Mouse (Mus musculus) c-Kit-negative CD71-positive TER-119-positive erythroid progenitor cells, embryonic 14.5 days (primary cell): Measurements from ENCODE around the gene Zdhhc16.
"Not testable (repeated sequence)": the region's sequence is repeated elsewhere in the genome, so short reads cannot be mapped to it uniquely, and the experiment has no call there.

Experiments used
- DNase-seq: peaks from one replicate; pipeline ENCODE4 v3.0.0-alpha.2; 2013; ENCODE audit warnings: low read depth, low spot score

Gene Zdhhc16

GRCm38 (mm10) chr19:41913774-41914591, 19.3 kb upstream of the Zdhhc16 start:
- no peak for DNase-seq

- not testable (repeated sequence) for DNase-seq
These were observed 18.7 kb upstream of the Zdhhc16 start for GRCm38 (mm10) chr19:41914592-41914882.

DNA sequence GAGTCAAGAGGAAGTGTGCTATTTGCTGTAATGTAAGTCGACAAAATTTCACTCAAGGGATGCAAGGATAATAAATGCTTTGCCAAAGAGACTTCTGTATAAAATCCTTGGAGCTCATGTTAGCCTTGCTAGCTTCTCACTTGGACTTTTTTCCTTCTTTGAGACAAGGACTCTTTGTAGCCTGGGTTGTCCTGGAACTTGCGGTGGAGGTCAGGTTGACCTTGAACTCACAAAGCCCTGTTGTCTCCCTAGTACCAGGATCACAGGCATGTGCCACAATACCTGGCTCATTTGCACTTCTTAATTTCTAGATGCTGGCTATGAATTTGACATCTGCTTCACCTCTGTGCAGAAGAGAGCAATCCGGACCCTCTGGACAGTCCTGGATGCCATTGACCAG, 18.0 kb upstream of the Zdhhc16 start:
- DNase-seq = no peak

- no peak for DNase-seq
These were observed 16.4 kb upstream of the Zdhhc16 start for GRCm38 (mm10) chr19:41916853-41917252.

DNA sequence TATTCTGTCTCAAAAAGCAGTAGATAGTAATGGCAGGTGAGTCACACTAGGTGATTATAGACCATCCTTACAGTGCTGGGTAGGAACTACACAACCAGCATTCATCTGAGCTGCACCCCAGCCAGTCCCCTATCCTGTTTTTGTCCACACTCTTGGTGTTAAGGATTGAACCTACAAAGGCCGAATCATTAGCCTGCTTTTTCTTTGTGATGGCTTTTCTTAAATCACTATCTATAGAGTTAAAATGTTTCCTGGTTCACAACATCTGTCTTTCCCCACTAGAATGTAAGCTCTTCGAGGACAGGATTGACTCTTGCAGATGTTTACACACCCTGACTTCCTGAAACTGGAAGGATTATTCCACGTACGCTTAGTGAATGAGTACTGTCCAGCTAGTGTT, 13.8 kb upstream of the Zdhhc16 start:
- DNase-seq = no peak

DNA sequence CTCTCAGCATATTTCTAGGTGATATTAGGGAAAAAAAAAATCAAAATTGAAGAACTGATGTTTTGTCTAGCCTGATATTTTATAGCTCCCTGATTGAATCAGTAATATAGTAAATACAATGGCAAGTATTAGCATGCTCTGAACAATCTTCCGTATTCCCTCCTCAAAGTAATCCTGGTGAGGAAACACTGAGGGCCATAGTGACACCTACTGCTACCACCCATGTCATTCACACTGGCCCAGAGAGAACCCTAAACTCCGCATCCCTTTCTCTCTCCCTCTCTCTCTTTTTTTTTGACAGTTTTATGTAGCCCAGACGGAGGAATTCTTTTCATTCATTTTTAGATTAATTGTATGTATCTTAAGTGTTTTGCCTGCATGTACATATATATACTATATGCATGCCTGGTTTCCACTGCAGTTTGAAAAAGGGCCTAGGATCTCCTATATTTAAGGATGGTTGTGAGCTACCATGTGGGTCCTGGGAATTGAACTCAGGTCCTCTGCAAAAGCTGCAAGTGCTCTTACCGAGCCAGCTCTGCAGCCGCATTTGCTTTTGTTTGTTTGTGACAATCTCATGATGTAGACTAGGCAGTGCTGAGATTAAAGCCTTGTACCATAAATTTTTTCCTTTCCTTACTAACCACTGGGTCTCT, 12.7 kb upstream of the Zdhhc16 start:
- DNase-seq = no peak

DNA sequence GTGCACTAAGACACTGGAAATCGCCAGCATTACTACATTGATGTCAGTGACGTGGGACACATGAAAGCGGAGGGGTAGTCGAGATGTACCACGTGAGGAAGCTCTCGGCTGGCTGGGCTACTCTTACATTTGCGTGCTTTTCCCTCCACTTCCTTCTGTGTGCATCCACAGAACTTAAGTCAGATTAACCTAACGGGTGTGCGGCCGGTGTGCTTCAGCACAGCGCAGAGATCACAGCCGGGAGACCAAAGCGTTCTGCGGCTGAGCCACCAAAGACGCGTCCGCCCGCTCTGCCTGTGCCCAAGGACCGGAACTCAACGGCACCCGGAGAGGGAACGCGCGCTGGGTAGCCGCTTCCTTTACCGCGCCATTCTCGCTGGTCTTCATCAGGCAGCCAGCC, 594 bp upstream of the Zdhhc16 start:
- no peak for DNase-seq

DNA sequence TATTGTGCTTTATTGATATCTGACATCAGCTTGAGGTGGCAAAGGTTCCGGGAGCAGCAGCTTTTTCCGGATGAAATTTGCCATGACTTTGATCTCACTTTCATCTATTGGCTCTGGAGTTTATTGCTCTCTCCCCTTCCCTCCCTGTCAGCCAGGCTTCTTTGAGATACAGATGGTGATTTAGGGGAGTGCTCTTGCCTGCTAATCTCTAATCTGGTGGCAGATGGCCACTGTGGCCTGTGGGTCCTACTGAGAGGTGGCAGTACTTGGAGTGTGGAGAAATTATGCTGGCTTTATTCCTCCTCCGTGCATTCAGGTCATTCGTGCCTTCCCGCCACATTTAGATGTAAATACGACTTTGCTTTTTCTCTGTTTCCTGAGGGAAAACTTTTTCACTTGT, 844 bp downstream of the Zdhhc16 start:
- DNase-seq = peak; percentile 13

DNA sequence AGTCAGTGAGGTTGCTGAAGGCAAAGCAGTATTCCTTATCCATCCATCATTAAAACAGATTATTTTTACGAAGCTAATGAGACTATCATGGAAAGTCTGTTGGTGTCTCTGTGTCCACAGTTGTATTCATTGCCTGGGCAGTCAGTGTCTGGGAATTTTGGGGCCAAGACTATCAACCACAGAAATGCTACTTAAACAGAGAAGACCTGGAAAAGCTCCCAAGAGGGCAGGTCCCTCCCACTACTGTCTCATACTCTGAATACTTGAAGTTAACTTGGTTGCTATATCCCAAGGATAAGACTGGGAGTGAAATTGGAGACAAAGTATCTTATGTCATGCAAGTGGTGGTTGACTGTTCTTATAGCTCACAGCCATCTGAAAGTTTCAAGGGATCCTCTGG, 2.6 kb downstream of the Zdhhc16 start:
- no peak for DNase-seq

- DNase-seq = no peak
These were observed 5.3 kb downstream of the Zdhhc16 start for GRCm38 (mm10) chr19:41938539-41938938.

GRCm38 (mm10) chr19:41943841-41944240, 10.6 kb downstream of the Zdhhc16 start:
- DNase-seq = no peak

- no peak for DNase-seq
These were observed 19.0 kb downstream of the Zdhhc16 start for GRCm38 (mm10) chr19:41952287-41952686.

- no peak for DNase-seq
These were observed 20.3 kb downstream of the Zdhhc16 start for GRCm38 (mm10) chr19:41953574-41953973.

- no peak for DNase-seq
These were observed 36.3 kb downstream of the Zdhhc16 start for GRCm38 (mm10) chr19:41969618-41970017.

- no peak for DNase-seq
These were observed 40.9 kb downstream of the Zdhhc16 start for GRCm38 (mm10) chr19:41973891-41974794.

GRCm38 (mm10) chr19:41980422-41980818, 47.1 kb downstream of the Zdhhc16 start:
- DNase-seq = no peak

DNA sequence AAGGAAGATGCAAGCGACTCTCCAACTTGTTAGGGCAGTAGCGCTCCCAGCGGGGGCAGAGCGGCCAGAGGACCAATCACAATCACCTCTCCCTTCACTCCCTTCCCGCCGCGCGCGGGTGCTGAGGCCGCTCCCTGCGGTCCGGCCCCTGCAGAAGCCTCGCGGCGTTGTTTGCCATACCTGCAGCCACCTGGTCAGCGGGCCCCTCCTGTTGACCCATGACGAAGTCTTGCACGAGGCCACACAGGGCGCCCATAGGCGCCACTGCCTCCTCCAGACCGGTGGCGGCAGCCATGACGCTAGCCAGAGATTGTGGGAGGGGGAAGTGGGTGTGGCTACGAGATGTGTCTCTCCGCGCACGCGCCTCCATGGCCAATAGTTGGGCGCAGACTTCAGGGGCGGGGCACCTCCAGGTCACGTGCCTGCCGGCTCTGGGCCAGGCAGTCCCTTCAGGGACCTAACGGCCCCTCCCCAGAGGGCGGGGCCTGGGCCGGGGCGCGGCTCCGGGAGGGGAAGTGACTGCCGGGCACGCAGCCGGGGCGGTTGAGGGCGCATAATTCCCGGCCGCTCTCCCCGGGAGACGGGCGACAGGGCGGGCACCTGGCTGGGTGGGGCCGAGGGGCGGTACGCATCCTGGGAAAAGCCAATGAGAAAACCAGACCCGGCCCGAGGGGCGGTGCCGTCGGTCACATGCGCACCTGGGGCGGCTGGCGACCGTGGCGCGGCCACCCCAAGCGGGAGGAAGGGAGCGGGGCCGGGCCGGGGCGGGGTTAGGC, 47.7 kb downstream of the Zdhhc16 start, which contains the start of gene Mms19:
TSS of gene Mms19 (minus strand) at position 339 of the 776 bp plus-strand sequence.
- peak; percentile 99 for DNase-seq

DNA sequence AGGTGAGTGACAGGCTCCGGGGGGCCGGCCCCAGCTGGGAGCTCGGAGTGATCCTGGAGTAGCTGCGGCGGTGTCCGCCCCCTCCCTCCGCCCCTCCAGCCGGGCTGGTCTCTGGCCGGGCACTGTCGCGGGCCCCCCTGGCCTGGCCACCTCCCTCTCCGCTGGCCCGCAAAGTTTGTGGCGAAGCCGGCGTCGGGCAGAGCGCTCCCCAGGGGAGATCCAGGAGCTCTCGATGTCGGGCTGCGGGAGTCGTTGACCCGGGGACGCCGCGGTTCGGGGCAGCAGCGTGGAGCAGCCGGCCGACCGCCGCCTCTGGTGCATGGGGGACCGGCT, 48.3 kb downstream of the Zdhhc16 start, which contains the start of gene Ubtd1:
TSS of gene Ubtd1 (plus strand) at position 169 of the 333 bp plus-strand sequence.
- no peak for DNase-seq

DNA sequence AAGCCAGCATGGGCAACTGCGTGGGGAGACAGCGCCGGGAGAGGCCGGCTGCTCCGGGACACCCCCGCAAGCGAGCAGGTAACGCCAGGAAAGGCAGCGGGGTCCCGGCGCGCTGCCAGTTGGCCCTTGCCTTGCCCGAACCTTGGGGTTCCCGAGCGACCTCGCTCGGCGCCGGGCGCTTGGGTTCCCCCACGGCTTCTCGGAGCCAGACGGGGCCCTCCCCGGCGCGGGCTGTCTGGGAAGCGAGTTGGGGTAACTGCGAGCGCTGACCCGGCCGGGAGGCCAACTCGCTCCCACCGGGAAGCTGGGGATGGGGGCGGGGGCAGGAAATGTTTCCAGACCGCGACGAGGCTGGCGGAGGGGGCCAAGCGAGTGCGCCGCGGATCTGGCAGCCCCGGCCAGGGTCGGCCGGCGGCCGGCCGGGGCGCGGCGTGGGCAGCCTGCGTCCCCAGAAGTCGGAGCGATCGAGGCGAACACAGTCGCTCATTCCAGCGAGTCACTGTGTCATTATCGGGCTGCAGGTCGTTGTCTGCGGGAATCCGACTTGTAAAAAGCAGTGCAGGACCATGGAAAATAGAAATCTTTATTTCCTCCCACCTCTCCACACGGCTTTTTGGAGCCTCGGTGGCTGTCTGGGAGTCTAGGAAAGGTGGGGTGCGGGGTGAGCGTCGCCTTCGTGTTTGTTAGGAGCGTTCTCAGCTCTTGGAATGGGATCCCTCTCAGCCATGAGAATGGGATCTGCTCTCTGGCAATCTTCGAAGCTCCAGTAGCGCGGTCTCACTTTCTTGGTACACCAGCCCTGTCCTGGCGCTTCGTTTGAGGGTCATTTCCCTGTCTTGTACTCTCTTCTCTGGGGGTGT, 48.9 kb downstream of the Zdhhc16 start:
- DNase-seq = no peak

- DNase-seq = no peak
These were observed 49.5 kb downstream of the Zdhhc16 start for GRCm38 (mm10) chr19:41982791-41983150.

- no peak for DNase-seq
These were observed 52.7 kb downstream of the Zdhhc16 start for GRCm38 (mm10) chr19:41985994-41986393.
